29 mouse cellular contexts compared by ENCODE assay signal in the genomic region with DNA sequence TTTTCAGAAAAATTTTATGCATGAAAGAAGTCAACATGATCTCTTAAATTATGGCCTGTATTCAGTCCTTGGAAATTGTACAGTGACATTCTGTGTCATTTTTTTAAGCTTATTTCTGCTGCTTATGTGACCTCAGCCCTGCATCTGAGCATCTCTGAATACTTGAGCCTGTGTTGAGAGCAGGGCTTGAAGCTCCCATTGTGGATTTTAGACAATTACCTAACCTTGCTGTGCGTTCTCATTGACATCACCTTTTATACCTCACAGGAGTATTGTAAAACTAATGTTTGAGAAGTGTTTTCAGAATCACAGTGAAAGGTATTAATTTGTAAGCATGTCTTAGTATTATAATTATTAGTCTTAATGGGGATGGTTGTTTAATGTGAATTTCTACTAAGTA.
"Had no signal": no experiment of that assay in that cellular context is flagged by ENCODE, and none has a peak within 500 bp of the region (broad histone marks: within the 10 kb centered on the region; RNA-seq: fewer than 3 reads in every experiment).

No protein-coding gene starts in this region.

- H3K27me3 ChIP-seq: heart, embryonic 13.5 days; heart, embryonic 15.5 days; hindbrain, embryonic 13.5 days; hindbrain, embryonic 15.5 days; kidney, embryonic 15.5 days; limb, embryonic 13.5 days; limb, embryonic 15.5 days; liver, embryonic 12.5 days had no signal

- H3K9me3 ChIP-seq: heart, embryonic 13.5 days; heart, embryonic 15.5 days; hindbrain, embryonic 10.5 days; hindbrain, embryonic 13.5 days; hindbrain, embryonic 15.5 days; kidney, embryonic 15.5 days; limb, embryonic 13.5 days; limb, embryonic 15.5 days; liver, embryonic 12.5 days had no signal

- H3K4me1 ChIP-seq: heart, embryonic 13.5 days; heart, embryonic 15.5 days; hindbrain, embryonic 15.5 days; kidney, embryonic 15.5 days; limb, embryonic 15.5 days; liver, embryonic 12.5 days had no signal

- H3K4me3 ChIP-seq: gastrocnemius, adult 2 months; heart, adult 2 months; heart, embryonic 13.5 days; heart, embryonic 15.5 days; hindbrain, embryonic 10.5 days; hindbrain, embryonic 13.5 days; hindbrain, embryonic 15.5 days; kidney, embryonic 15.5 days; limb, embryonic 13.5 days; limb, embryonic 15.5 days; liver, embryonic 12.5 days had no signal

- DNase-seq: gastrocnemius, adult 2 months; gastrocnemius, postnatal 14 days; gastrocnemius, postnatal 36 days; heart, adult 11 months; heart, adult 2 months; heart, postnatal 4 days; kidney, adult 11 months; kidney, adult 2 months; kidney, adult 9 months; kidney, postnatal 14 days; kidney, postnatal 36 days; layer of hippocampus, adult 9-11 months; layer of hippocampus, postnatal 36 days; left cerebral cortex, postnatal 4 days; lung, adult 18-20 months had no signal

- H3K36me3 ChIP-seq: heart, embryonic 15.5 days; hindbrain, embryonic 10.5 days; kidney, embryonic 15.5 days; limb, embryonic 13.5 days; limb, embryonic 15.5 days; liver, embryonic 12.5 days had no signal

- ATAC-seq: hindbrain, postnatal 0 days; intestine, embryonic 16.5 days; liver, embryonic 12.5 days had no signal

- H3K9ac ChIP-seq: heart, embryonic 13.5 days; heart, embryonic 15.5 days; hindbrain, embryonic 13.5 days; hindbrain, embryonic 15.5 days; kidney, embryonic 15.5 days; limb, embryonic 13.5 days; limb, embryonic 15.5 days; liver, embryonic 12.5 days; liver, embryonic 14.5 days had no signal

- H3K4me2 ChIP-seq: heart, embryonic 11.5 days; heart, embryonic 13.5 days; heart, embryonic 15.5 days; hindbrain, embryonic 13.5 days; hindbrain, embryonic 15.5 days; kidney, embryonic 15.5 days; limb, embryonic 13.5 days; limb, embryonic 15.5 days; liver, embryonic 12.5 days had no signal

- H3K27ac ChIP-seq: gastrocnemius, adult 2 months; heart, adult 2 months; heart, embryonic 13.5 days; heart, embryonic 15.5 days; hindbrain, embryonic 10.5 days; hindbrain, embryonic 13.5 days; hindbrain, embryonic 15.5 days; hindbrain, postnatal 0 days; kidney, embryonic 15.5 days; kidney, postnatal 0 days; limb, embryonic 13.5 days; limb, embryonic 15.5 days; liver, embryonic 12.5 days; liver, embryonic 14.5 days had no signal
